Mouse (Mus musculus) urinary bladder, postnatal 25 days (tissue): ENCODE results near the gene Ptprg.
"Not testable (repeated sequence)": the region's sequence is repeated elsewhere in the genome, so short reads cannot be mapped to it uniquely, and the experiment has no call there.

Source experiments
- DNase-seq: peaks from one replicate; pipeline ENCODE4 v3.0.0; 2022; ENCODE audit warnings: low spot score

The Ptprg gene

GRCm38 (mm10) chr14:11754656-11755055 is 201.3 kb downstream of the Ptprg start:
- no peak for DNase-seq

GRCm38 (mm10) chr14:11758185-11758584 is 204.9 kb downstream of the Ptprg start:
- DNase-seq, result no peak

- DNase-seq, result no peak
Measured at GRCm38 (mm10) chr14:11759356-11759755, 206.0 kb downstream of the Ptprg start.

- no peak for DNase-seq
Measured at GRCm38 (mm10) chr14:11762995-11763394, 209.7 kb downstream of the Ptprg start.

- DNase-seq, result no peak
Measured at GRCm38 (mm10) chr14:11772736-11773135, 219.4 kb downstream of the Ptprg start.

- no peak for DNase-seq
Measured at GRCm38 (mm10) chr14:11774476-11775037, 221.2 kb downstream of the Ptprg start.

- DNase-seq, result peak; percentile 6
Measured at GRCm38 (mm10) chr14:11775204-11775603, 221.9 kb downstream of the Ptprg start.

GRCm38 (mm10) chr14:11775951-11776495 is 222.7 kb downstream of the Ptprg start:
- no peak for DNase-seq

GRCm38 (mm10) chr14:11776566-11776965 is 223.2 kb downstream of the Ptprg start:
- no peak for DNase-seq

GRCm38 (mm10) chr14:11791190-11791589 is 237.9 kb downstream of the Ptprg start:
- DNase-seq, result no peak

GRCm38 (mm10) chr14:11793847-11794246 is 240.5 kb downstream of the Ptprg start:
- DNase-seq, result no peak

- no peak for DNase-seq
Measured at GRCm38 (mm10) chr14:11802355-11803035, 249.2 kb downstream of the Ptprg start.

- DNase-seq, result no peak
Measured at GRCm38 (mm10) chr14:11806674-11807073, 253.3 kb downstream of the Ptprg start.

GRCm38 (mm10) chr14:11807465-11807864 is 254.1 kb downstream of the Ptprg start:
- no peak for DNase-seq

- DNase-seq, result no peak
Measured at GRCm38 (mm10) chr14:11811142-11811761, 257.9 kb downstream of the Ptprg start.

GRCm38 (mm10) chr14:11812291-11812690 is 259.0 kb downstream of the Ptprg start:
- DNase-seq, result no peak

- not testable (repeated sequence) for DNase-seq
Measured at GRCm38 (mm10) chr14:11814811-11815210, 261.5 kb downstream of the Ptprg start.

- DNase-seq, result no peak
Measured at GRCm38 (mm10) chr14:11817236-11817635, 263.9 kb downstream of the Ptprg start.

GRCm38 (mm10) chr14:11818054-11818453 is 264.7 kb downstream of the Ptprg start:
- DNase-seq, result no peak

- no peak for DNase-seq
Measured at GRCm38 (mm10) chr14:11818721-11819120, 265.4 kb downstream of the Ptprg start.

GRCm38 (mm10) chr14:11819326-11819725 is 266.0 kb downstream of the Ptprg start:
- DNase-seq, result no peak

- DNase-seq, result no peak
Measured at GRCm38 (mm10) chr14:11822830-11823700, 269.7 kb downstream of the Ptprg start.
